26 mouse cellular contexts compared by ENCODE assay signal in the genomic region with DNA sequence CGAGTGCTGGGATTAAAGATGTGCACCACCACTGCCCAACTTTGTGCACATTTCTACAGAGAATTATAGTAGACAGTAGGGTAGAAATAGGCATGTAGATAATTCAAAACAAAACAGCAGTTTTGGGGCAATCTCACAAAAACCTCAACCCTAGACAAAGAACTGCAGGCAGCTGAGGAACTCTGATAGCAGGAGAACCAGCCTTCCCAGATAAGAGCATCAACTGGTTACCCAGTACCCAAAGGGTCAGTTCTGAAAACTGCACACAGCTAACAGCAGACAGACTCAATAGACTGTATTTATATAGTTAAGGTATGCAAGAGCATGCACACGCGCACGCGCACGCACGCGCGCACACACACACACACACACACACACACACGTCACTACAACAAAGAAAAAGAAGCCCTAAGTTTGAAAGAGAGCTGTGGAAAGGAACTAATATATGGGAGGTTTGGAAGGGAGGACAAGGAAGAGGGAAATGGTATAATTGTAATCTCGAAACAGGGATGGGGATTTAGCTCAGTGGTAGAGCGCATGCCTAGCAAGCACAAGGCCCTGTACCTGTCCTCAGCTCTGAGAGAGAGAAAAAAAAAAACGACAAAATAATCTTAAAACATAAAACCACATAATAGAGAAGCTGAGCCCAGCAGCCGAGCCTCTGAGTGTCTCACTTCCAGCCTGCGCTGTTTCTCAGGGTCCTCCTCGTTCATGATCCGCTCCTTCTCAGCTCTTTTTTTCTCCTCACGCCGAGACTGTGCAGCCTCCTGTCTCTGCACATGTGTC. TPM values are rescaled to one million over a fixed set of nuclear protein-coding genes. Genes with fewer than 3 reads are reported as not detected.
DNase-seq lines count a peak whose midpoint lies in the region; ATAC-seq and TF ChIP-seq lines count a peak whose summit lies in the region.
"Had no signal": no experiment of that assay in that cellular context is flagged by ENCODE, and none has a peak within 500 bp of the region (broad histone marks: within the 10 kb centered on the region; RNA-seq: fewer than 3 reads in every experiment).

No protein-coding gene starts in this region.

- no peak overlapping the region for H3K9ac ChIP-seq in liver, adult 2 months (ENCODE audit: low read depth, low read length)
- no peak overlapping the region for H3K9ac ChIP-seq in midbrain, embryonic 16.5 days (ENCODE audit: low read depth, low read length)
- H3K9ac ChIP-seq: embryonic facial prominence, embryonic 15.5 days; heart, embryonic 15.5 days had no signal

- ATAC-seq in G1E (ENCODE audit: extremely low read depth, insufficient number of reproducible peaks, low FRiP score, poor library complexity, severe bottlenecking), result peak; percentile 67
- no peak for ATAC-seq in midbrain, embryonic 16.5 days

- peaks cover 59% of the 10 kb centered on the region for H3K36me3 ChIP-seq in liver, adult 2 months (ENCODE audit: control insufficient read depth, insufficient read depth, low read length)
- H3K36me3 ChIP-seq in G1E (replicated peaks) (peaks cover 88% of the 10 kb centered on the region), macrophage (ENCODE audit: inconsistent target) (peaks cover 37% of the 10 kb centered on the region)
- peaks cover 35% of the 10 kb centered on the region for H3K36me3 ChIP-seq in midbrain, embryonic 16.5 days (ENCODE audit: control insufficient read depth, insufficient read depth, low read length)

- H3K27ac ChIP-seq in liver, adult 2 months (replicated peaks; ENCODE audit: insufficient read depth, low read depth, low read length), result peak overlapping the region; percentile 4
- 0 out of 2 replicates have a peak overlapping the region, but pooled peaks have one; percentile 7 for H3K27ac ChIP-seq in macrophage
- H3K27ac ChIP-seq in midbrain, embryonic 16.5 days (ENCODE audit: low read length), result no peak overlapping the region
- H3K27ac ChIP-seq: embryonic facial prominence, embryonic 15.5 days; heart, embryonic 15.5 days had no signal

- no peaks in the 10 kb centered on the region for H3K9me3 ChIP-seq in G1E (replicated peaks)
- no peaks in the 10 kb centered on the region for H3K9me3 ChIP-seq in midbrain, embryonic 16.5 days (replicated peaks; ENCODE audit: control insufficient read depth, low read length, poor library complexity, severe bottlenecking)
- H3K9me3 ChIP-seq: embryonic facial prominence, embryonic 15.5 days; heart, embryonic 15.5 days; megakaryocyte, embryonic 14.5 days had no signal

- DNase-seq in liver, adult 2 months (ENCODE audit: extremely low read depth, low read depth, low spot score), result no peak
- DNase-seq in liver, result no peak
- DNase-seq in G1E (ENCODE audit: low spot score), result peak; percentile 29
- peak; percentile 67 for DNase-seq in induced T-regulatory cell, adult 2 months (ENCODE audit: low read depth)
- DNase-seq in Muller cell, postnatal 12 days (ENCODE audit: inconsistent ontology term), result no peak
- no peak for DNase-seq in kidney, postnatal 14 days
- DNase-seq: adrenal gland, postnatal 36 days; cerebellum, adult 11-12 months; gastrocnemius, postnatal 36 days; kidney, adult 11 months; kidney, postnatal 10 days; lung, adult 2 months; right cerebral cortex, postnatal 4 days had no signal

- H3K79me2 ChIP-seq in liver, adult 2 months (ENCODE audit: control insufficient read depth, insufficient read depth, low read length), result no peaks in the 10 kb centered on the region
- H3K79me2 ChIP-seq in macrophage (ENCODE audit: inconsistent target), result no peaks in the 10 kb centered on the region

- WGBS in liver, adult 2 months, result 86% methylated on average over 19 of the region's 19 CpGs
- 70% methylated on average over 11 of the region's 19 CpGs for WGBS in macrophage (ENCODE audit: missing documents)
- WGBS in midbrain, embryonic 16.5 days, result 94% methylated on average over 19 of the region's 19 CpGs

- TF ChIP-seq POLR2A in liver, adult 2 months (IDR thresholded peaks at IDR 0.05; ENCODE audit: extremely low read depth, insufficient read depth, low read length), result no peak

- H3K4me3 ChIP-seq in liver, adult 2 months (ENCODE audit: insufficient read depth, low read depth, low read length), result no peak overlapping the region
- no peak overlapping the region; the same call in 1 of the 2 replicates for H3K4me3 ChIP-seq in G1E (ENCODE audit: low read depth, low read length)
- H3K4me3 ChIP-seq in macrophage (ENCODE audit: inconsistent target), result no peak overlapping the region
- H3K4me3 ChIP-seq in midbrain, embryonic 16.5 days (ENCODE audit: low read depth, low read length), result no peak overlapping the region
- H3K4me3 ChIP-seq: embryonic facial prominence, embryonic 15.5 days; heart, embryonic 15.5 days; megakaryocyte, embryonic 14.5 days had no signal

- TF ChIP-seq CTCF in liver, adult 2 months (IDR thresholded peaks at IDR 0.05; ENCODE audit: low read depth, low read length), result no peak
- no peak for TF ChIP-seq CTCF in G1E (IDR thresholded peaks at IDR 0.05; ENCODE audit: low read depth, low read length)

- H3K27me3 ChIP-seq in liver, adult 2 months (ENCODE audit: control insufficient read depth, insufficient read depth, low read length), result no peaks in the 10 kb centered on the region
- no peaks in the 10 kb centered on the region for H3K27me3 ChIP-seq in G1E (ENCODE audit: insufficient read depth, low read length)
- no peaks in the 10 kb centered on the region for H3K27me3 ChIP-seq in midbrain, embryonic 16.5 days (ENCODE audit: control insufficient read depth, insufficient read depth, low read depth, low read length)
- H3K27me3 ChIP-seq: embryonic facial prominence, embryonic 15.5 days; heart, embryonic 15.5 days; megakaryocyte, embryonic 14.5 days had no signal

- H3K4me1 ChIP-seq in liver, adult 2 months (ENCODE audit: control insufficient read depth, insufficient read depth, low read length), result 0 out of 2 replicates have a peak, but pooled peaks cover 3% of the 10 kb centered on the region
- peaks cover 37% of the 10 kb centered on the region for H3K4me1 ChIP-seq in G1E (ENCODE audit: insufficient read depth, low read depth, low read length)
- no peaks in the 10 kb centered on the region for H3K4me1 ChIP-seq in midbrain, embryonic 16.5 days (ENCODE audit: control insufficient read depth, insufficient read depth, low read length)
- H3K4me1 ChIP-seq: embryonic facial prominence, embryonic 15.5 days; heart, embryonic 15.5 days had no signal

- no peak overlapping the region for H3K4me2 ChIP-seq in midbrain, embryonic 16.5 days (ENCODE audit: low read length)
- H3K4me2 ChIP-seq: embryonic facial prominence, embryonic 15.5 days; heart, embryonic 15.5 days had no signal

RNA-seq across cellular contexts. Expression of a gene that starts 0.4 kb away (rescaled TPM):
- total RNA-seq in liver, adult 2 months (2014; rRNA removed), result 1.8 and 2.8 TPM in 2 replicates
- 3.1 and 3.9 TPM in 2 replicates for polyA plus RNA-seq in liver, adult 2 months (2012; rRNA removed)
- total RNA-seq in G1E (2014; fragmentation: Nextera tagmentation) (28.9 and 40.2 TPM in 2 replicates), G1E (2017) (19.5 and 21.1 TPM in 2 replicates)
- polyA plus RNA-seq in G1E (2012) (32.3 and 36.2 TPM in 2 replicates), macrophage (2018) (14.5 to 19.3 TPM (median 18.7 TPM) in 3 replicates)
- 10 to 100 TPM in 25 of 26 experiments, 1 to 10 TPM in 1; 8.7 to 65.3 (median 43.8) TPM for total RNA-seq in macrophage (2018; cell fraction: chromatin; rRNA removed)
- 10 to 100 TPM; 11.8 to 22.8 (median 17.2) TPM for total RNA-seq in macrophage (2018; cell fraction: cytosol; rRNA removed)
- total RNA-seq in macrophage (2018; cell fraction: nucleus; rRNA removed), result 10 to 100 TPM in 25 of 26 experiments, 1 to 10 TPM in 1; 7.9 to 65.0 (median 30.0) TPM
- polyA plus RNA-seq in midbrain, embryonic 16.5 days (2015; fragmentation: Nextera tagmentation; extraction: Ambion mirVana), result 25.1 and 28.2 TPM in 2 replicates

RNA-seq across cellular contexts. Expression of a gene that starts 14.6 kb away (rescaled TPM):
- 42.6 and 48.9 TPM in 2 replicates for total RNA-seq in liver, adult 2 months (2014; rRNA removed)
- 12.8 and 16.9 TPM in 2 replicates for polyA plus RNA-seq in liver, adult 2 months (2012; rRNA removed)
- total RNA-seq in G1E (2014; fragmentation: Nextera tagmentation) (78.5 and 92.2 TPM in 2 replicates), G1E (2017) (90.1 and 129 TPM in 2 replicates)
- polyA plus RNA-seq in G1E (2012) (3.8 and 3.9 TPM in 2 replicates), macrophage (2018) (46.7 to 77.0 TPM (median 51.2 TPM) in 3 replicates)
- 10 to 100 TPM in 22 of 26 experiments, 1 to 10 TPM in 4; 5.3 to 78.0 (median 33.0) TPM for total RNA-seq in macrophage (2018; cell fraction: chromatin; rRNA removed)
- 10 to 100 TPM; 29.0 to 52.5 (median 39.9) TPM for total RNA-seq in macrophage (2018; cell fraction: cytosol; rRNA removed)
- 10 to 100 TPM; 15.7 to 75.5 (median 39.3) TPM for total RNA-seq in macrophage (2018; cell fraction: nucleus; rRNA removed)
- polyA plus RNA-seq in midbrain, embryonic 16.5 days (2015; fragmentation: Nextera tagmentation; extraction: Ambion mirVana), result 115 and 131 TPM in 2 replicates

RNA-seq across cellular contexts. Expression of a gene that starts 15.2 kb away (rescaled TPM):
- 16.0 and 19.7 TPM in 2 replicates for total RNA-seq in liver, adult 2 months (2014; rRNA removed)
- 4.8 and 5.1 TPM in 2 replicates for polyA plus RNA-seq in liver, adult 2 months (2012; rRNA removed)
- total RNA-seq in G1E (2014; fragmentation: Nextera tagmentation) (63.7 and 71.8 TPM in 2 replicates), G1E (2017) (89.0 and 112 TPM in 2 replicates)
- polyA plus RNA-seq in G1E (2012) (28.4 and 50.3 TPM in 2 replicates), macrophage (2018) (37.1 to 61.7 TPM (median 46.9 TPM) in 3 replicates)
- 100 to 1,000 TPM in 12 of 26 experiments, 10 to 100 TPM in 14; 64.6 to 125 (median 96.0) TPM for total RNA-seq in macrophage (2018; cell fraction: chromatin; rRNA removed)
- total RNA-seq in macrophage (2018; cell fraction: cytosol; rRNA removed), result 10 to 100 TPM; 36.8 to 55.2 (median 45.6) TPM
- total RNA-seq in macrophage (2018; cell fraction: nucleus; rRNA removed), result 100 to 1,000 TPM in 2 of 26 experiments, 10 to 100 TPM in 24; 50.1 to 107 (median 73.8) TPM
- 92.1 and 95.0 TPM in 2 replicates for polyA plus RNA-seq in midbrain, embryonic 16.5 days (2015; fragmentation: Nextera tagmentation; extraction: Ambion mirVana)

RNA-seq across cellular contexts. Expression of a gene that starts 40.9 kb away (rescaled TPM):
- total RNA-seq in liver, adult 2 months (2014; rRNA removed), result 9.4 and 9.7 TPM in 2 replicates
- 21.8 and 26.3 TPM in 2 replicates for polyA plus RNA-seq in liver, adult 2 months (2012; rRNA removed)
- total RNA-seq in G1E (2014; fragmentation: Nextera tagmentation) (258 and 309 TPM in 2 replicates), G1E (2017) (77.5 and 94.4 TPM in 2 replicates)
- polyA plus RNA-seq in G1E (2012) (365 and 413 TPM in 2 replicates), macrophage (2018) (74.9 to 122 TPM (median 80.3 TPM) in 3 replicates)
- total RNA-seq in macrophage (2018; cell fraction: chromatin; rRNA removed), result 100 to 1,000 TPM in 1 of 26 experiments, 10 to 100 TPM in 24, 1 to 10 TPM in 1; 8.2 to 112 (median 31.2) TPM
- 100 to 1,000 TPM in 13 of 26 experiments, 10 to 100 TPM in 13; 45.0 to 294 (median 129) TPM for total RNA-seq in macrophage (2018; cell fraction: cytosol; rRNA removed)
- 100 to 1,000 TPM in 7 of 26 experiments, 10 to 100 TPM in 19; 14.1 to 140 (median 60.6) TPM for total RNA-seq in macrophage (2018; cell fraction: nucleus; rRNA removed)
- polyA plus RNA-seq in midbrain, embryonic 16.5 days (2015; fragmentation: Nextera tagmentation; extraction: Ambion mirVana), result 143 and 158 TPM in 2 replicates

RNA-seq across cellular contexts. Expression of a gene that starts 40.9 kb away (rescaled TPM):
- not detected in 2 replicates for total RNA-seq in liver, adult 2 months (2014; rRNA removed)
- polyA plus RNA-seq in liver, adult 2 months (2012; rRNA removed), result not detected in 2 replicates
- total RNA-seq in G1E (2014; fragmentation: Nextera tagmentation) (not detected in 2 replicates), G1E (2017) (not detected in 2 replicates)
- polyA plus RNA-seq in G1E (2012) (not detected in 2 replicates), macrophage (2018) (not detected in 3 replicates)
- not detected for total RNA-seq in macrophage (2018; cell fraction: chromatin; rRNA removed)
- total RNA-seq in macrophage (2018; cell fraction: cytosol; rRNA removed), result not detected
- total RNA-seq in macrophage (2018; cell fraction: nucleus; rRNA removed), result not detected
- polyA plus RNA-seq in midbrain, embryonic 16.5 days (2015; fragmentation: Nextera tagmentation; extraction: Ambion mirVana), result not detected in 2 replicates
- total RNA-seq: adrenal gland, postnatal 36 days; gastrocnemius, postnatal 36 days; layer of hippocampus, postnatal 10 days; left cerebral cortex, postnatal 36 days; monocyte, adult 5-6 weeks had no signal
- polyA plus RNA-seq: cortical plate, adult 2 months; forebrain, embryonic 11.5 days; heart, embryonic 15.5 days; hindbrain, embryonic 11.5 days; lung, adult 2 months; stomach, embryonic 14.5 days; urinary bladder, adult 2 months had no signal

Comparison
In these comparisons a context has a peak if more than half of its experiments do, and no peak if none do; other contexts are left out.
1. DNase-seq: peak in G1E (single experiment) and induced T-regulatory cell, adult 2 months (single experiment); none in liver, adult 2 months (single experiment), liver (single experiment), Muller cell, postnatal 12 days (single experiment) and kidney, postnatal 14 days (single experiment).